Mouse (Mus musculus): ENCODE measurements around the gene Zfp969. TPM values are rescaled to one million over a fixed set of nuclear protein-coding genes. Genes with fewer than 3 reads are reported as not detected.
"Not testable (repeated sequence)": the region's sequence is repeated elsewhere in the genome, so short reads cannot be mapped to it uniquely, and the experiment has no call there.

The Zfp969 gene
- total RNA-seq (2018; cell fraction: chromatin; rRNA removed), result not detected
- not detected for total RNA-seq (2018; cell fraction: cytosol; rRNA removed)
- total RNA-seq (2018; cell fraction: nucleus; rRNA removed), result not detected
- not detected in 3 replicates for polyA plus RNA-seq (2018)

GRCm38 (mm10) chr2:175703546-175703945, at the start of gene Zfp969:
Gene Zfp969, minus strand, starts transcription at chr2:175703646.
- H3K36me3 ChIP-seq (ENCODE audit: inconsistent target); H3K79me2 ChIP-seq (ENCODE audit: inconsistent target); H3K4me3 ChIP-seq (ENCODE audit: inconsistent target); H3K27ac ChIP-seq: not testable (repeated sequence)
- no CpG with 5 or more reads among the region's 9 CpGs for WGBS (ENCODE audit: missing documents)

- not testable (repeated sequence) for H3K36me3 ChIP-seq (ENCODE audit: inconsistent target); H3K79me2 ChIP-seq (ENCODE audit: inconsistent target)
- WGBS (ENCODE audit: missing documents), result no CpG with 5 or more reads among the region's 2 CpGs
Observed at GRCm38 (mm10) chr2:175741237-175741636, 37.8 kb upstream of the Zfp969 start, which contains the start of gene Gm2007. Gene Gm2007, plus strand, starts transcription at chr2:175741537.

GRCm38 (mm10) chr2:175643678-175644077, 59.8 kb downstream of the Zfp969 start, which contains the start of gene Gm11007:
Gene Gm11007, plus strand, starts transcription at chr2:175643978.
- WGBS (ENCODE audit: missing documents), result no CpG with 5 or more reads among the region's 2 CpGs
- not testable (repeated sequence) for H3K4me3 ChIP-seq (ENCODE audit: inconsistent target); H3K27ac ChIP-seq; H3K79me2 ChIP-seq (ENCODE audit: inconsistent target); H3K36me3 ChIP-seq (ENCODE audit: inconsistent target)

More at GRCm38 (mm10) chr2:175741237-175741636, 37.8 kb upstream of the Zfp969 start, which contains the start of gene Gm2007:
- not testable (repeated sequence) for H3K27ac ChIP-seq; H3K4me3 ChIP-seq (ENCODE audit: inconsistent target)

Other genes with a start within 250 kb of the Zfp969 start
- 2.6 to 6.7 TPM (median 5.0 TPM) in 3 replicates for gene Zfp965, start 233.7 kb downstream of the Zfp969 start, polyA plus RNA-seq (2018)
- gene Gm11007, start 59.7 kb downstream of the Zfp969 start, polyA plus RNA-seq (2018), result not detected in 3 replicates
- not detected in 3 replicates for gene Gm2007, start 37.9 kb upstream of the Zfp969 start, polyA plus RNA-seq (2018)
- 3.4 to 5.9 TPM (median 5.4 TPM) in 3 replicates for gene Gm14288, start 97.4 kb upstream of the Zfp969 start, polyA plus RNA-seq (2018)
- 4.4 to 13.2 TPM (median 9.9 TPM) in 3 replicates for gene Gm6710, start 165.6 kb upstream of the Zfp969 start, polyA plus RNA-seq (2018)
- 5.6 to 6.9 TPM (median 6.1 TPM) in 3 replicates for gene Zfp966, start 227.5 kb upstream of the Zfp969 start, polyA plus RNA-seq (2018)

Data from macrophage (primary cell).